Mouse (Mus musculus) forebrain, postnatal 0 days (tissue): Measurements from ENCODE around the gene Txnrd1. TPM values are rescaled to one million over a fixed set of nuclear protein-coding genes. Genes with fewer than 3 reads are reported as not detected.

Experiments
- ATAC-seq: fragments of 200-750 bp; cut with Nextera tagmentation; 2 replicates; pipeline ENCODE4 v1.8.0; 2017; ENCODE audit warnings: mild to moderate bottlenecking, moderate library complexity
- DNase-seq: peaks from one replicate; pipeline ENCODE4 v3.0.0-alpha.2; 2015
- H3K27ac ChIP-seq: fragments of 300-500 bp; sonication (generic); 2 replicates; pipeline ENCODE4 v1.5.1; 2014; ENCODE audit warnings: low read depth, mild to moderate bottlenecking, antibody characterized with exemption, low read length, moderate library complexity, mixed read lengths
- H3K27me3 ChIP-seq: fragments of 300-500 bp; sonication (generic); 2 replicates; pipeline ENCODE4 v1.6.1; 2014; ENCODE audit warnings: mild to moderate bottlenecking, low read length, mixed read lengths; ENCODE audit not compliant: insufficient read depth
- H3K36me3 ChIP-seq: fragments of 300-500 bp; sonication (generic); 2 replicates; pipeline ENCODE4 v1.6.1; 2014; ENCODE audit warnings: mild to moderate bottlenecking, moderate library complexity; ENCODE audit not compliant: insufficient read depth
- H3K4me1 ChIP-seq: fragments of 300-500 bp; sonication (generic); 2 replicates; pipeline ENCODE4 v1.6.1; 2014; ENCODE audit warnings: antibody characterized with exemption; ENCODE audit not compliant: insufficient read depth
- H3K4me2 ChIP-seq: fragments of 300-500 bp; sonication (generic); 2 replicates; pipeline ENCODE4 v1.6.1; 2014; ENCODE audit warnings: low read depth, mild to moderate bottlenecking, moderate library complexity
- H3K4me3 ChIP-seq: fragments of 300-500 bp; sonication (generic); 2 replicates; pipeline ENCODE4 v1.5.1; 2014; ENCODE audit warnings: low read depth, low read length, mixed read lengths
- H3K9ac ChIP-seq: fragments of 300-500 bp; sonication (generic); 2 replicates; pipeline ENCODE4 v1.6.1; 2014; ENCODE audit warnings: mild to moderate bottlenecking
- H3K9me3 ChIP-seq: fragments of 300-500 bp; sonication (generic); 2 replicates; pipeline ENCODE4 v1.6.1; 2016; ENCODE audit warnings: low read length
- CTCF ChIP-seq: sonication (generic); IDR thresholded peaks from 2 replicates; pipeline ENCODE4 v1.5.1; 2016; ENCODE audit warnings: antibody characterized with exemption, control low read depth, low read depth
- WGBS: fragments of 180-500 bp; shearing (Covaris S2); extraction: QIAGEN DNeasy Blood & Tissue Kit; methylation state at CpG from one replicate; pipeline ENCODE4 v1.1.7; 2014; 5-methylcytosine and 5-hydroxymethylcytosine counted together
- polyA plus RNA-seq: library from polyadenylated mRNA; unstranded; fragments of >200 nt; fragmentation: Nextera tagmentation; extraction: Ambion mirVana; gene quantifications from 2 replicates; pipeline ENCODE4 v1.2.1, GENCODE M21; 2015
- total RNA-seq: library from RNA; depleted of rRNA; stranded (reverse); fragments of >200 nt; gene quantifications from 2 replicates; pipeline ENCODE4 v1.2.3, GENCODE M21; 2014

The Txnrd1 gene
- total and polyA plus RNA-seq, 2 experiments from 2014 or later = 81.5 to 108 TPM

DNA sequence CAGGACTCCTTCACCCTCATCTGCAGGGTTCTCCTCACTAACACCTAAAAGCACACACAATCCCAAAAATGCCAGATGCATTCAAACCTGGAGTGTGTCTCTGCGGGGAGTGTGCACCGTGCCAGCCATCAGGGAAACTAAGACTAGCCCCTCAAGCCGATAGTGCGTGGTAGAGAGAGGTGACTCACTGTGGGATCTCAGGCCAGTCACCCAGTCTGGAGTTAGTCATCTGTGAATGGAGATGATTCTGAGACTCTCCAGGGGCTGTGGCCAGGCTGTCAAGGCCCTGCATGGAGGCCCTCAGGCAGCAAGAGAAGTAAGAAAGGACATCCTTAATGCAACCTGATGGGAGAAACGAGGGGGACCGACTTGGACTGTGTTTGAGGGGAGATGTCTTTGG, 18.0 kb downstream of the Txnrd1 start:
- no peak for ATAC-seq
- 89% methylated on average over 6 of the region's 6 CpGs for WGBS
- DNase-seq = no peak
- no peak overlapping the region for H3K4me3 ChIP-seq
- no peaks in the 10 kb centered on the region for H3K4me1 ChIP-seq
- no peaks in the 10 kb centered on the region for H3K36me3 ChIP-seq
- H3K27ac ChIP-seq = no peak overlapping the region
- H3K4me2 ChIP-seq = no peak overlapping the region
- H3K9me3 ChIP-seq = no peaks in the 10 kb centered on the region
- no peaks in the 10 kb centered on the region for H3K27me3 ChIP-seq
- TF ChIP-seq CTCF = no peak
- no peak overlapping the region for H3K9ac ChIP-seq

- Histone ChIP-seq H3K4me3 (peak overlapping the region; percentile 58; the same call in 1 of the 2 replicates), H3K36me3 (no peaks in the 10 kb centered on the region), H3K9me3 (no peaks in the 10 kb centered on the region), H3K4me1 (peaks cover 13% of the 10 kb centered on the region; the same call in 1 of the 2 replicates), H3K27me3 (no peaks in the 10 kb centered on the region), H3K9ac (no peak overlapping the region), H3K4me2 (peak overlapping the region; percentile 63; the same call in 1 of the 2 replicates), H3K27ac (no peak overlapping the region)
- ATAC-seq (no peak), DNase-seq (peak; percentile 9)
- 44% methylated on average over 10 of the region's 10 CpGs for WGBS
- no peak for TF ChIP-seq CTCF
Measured at GRCm38 (mm10) chr10:82858032-82858680, 24.4 kb downstream of the Txnrd1 start.

- peak overlapping the region; percentile 85 for H3K27ac ChIP-seq
- H3K4me2 ChIP-seq = peak overlapping the region; percentile 63
- peaks cover 2% of the 10 kb centered on the region for H3K36me3 ChIP-seq
- peak; percentile 90 for ATAC-seq
- H3K27me3 ChIP-seq = no peaks in the 10 kb centered on the region
- 1% methylated on average over 49 of the region's 49 CpGs for WGBS
- 0 out of 2 replicates have a peak, but pooled peaks have one; percentile 3 for TF ChIP-seq CTCF
- peak overlapping the region; percentile 58 for H3K4me3 ChIP-seq
- H3K4me1 ChIP-seq = peaks cover 13% of the 10 kb centered on the region; the same call in 1 of the 2 replicates
- H3K9me3 ChIP-seq = no peaks in the 10 kb centered on the region
- peak; percentile 93 for DNase-seq
- peak overlapping the region; percentile 78 for H3K9ac ChIP-seq
Measured at GRCm38 (mm10) chr10:82858691-82859532, 25.2 kb downstream of the Txnrd1 start.

DNA sequence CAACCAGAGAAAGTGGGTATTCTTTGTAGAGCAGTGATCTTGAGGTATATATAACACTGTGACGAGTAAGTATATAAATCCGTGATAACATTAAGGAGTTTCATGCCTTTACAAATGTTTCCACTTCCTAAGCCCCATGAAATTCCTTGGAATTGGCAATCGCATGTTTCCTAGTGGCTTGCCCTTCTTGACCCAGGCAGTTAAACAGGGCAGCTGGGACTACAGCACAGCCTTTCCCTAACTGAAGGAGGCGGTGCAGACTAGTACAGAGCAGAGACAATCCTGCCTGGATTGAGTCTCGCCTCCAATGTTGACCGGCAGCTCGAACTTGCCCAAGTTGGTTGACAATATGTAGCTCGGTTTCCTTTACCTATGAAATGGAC, 25.8 kb downstream of the Txnrd1 start:
- H3K4me2 ChIP-seq = peak overlapping the region; percentile 63
- DNase-seq (peak; percentile 63), ATAC-seq (peak; percentile 49)
- no peaks in the 10 kb centered on the region for H3K27me3 ChIP-seq
- TF ChIP-seq CTCF = peak; percentile 56
- H3K4me3 ChIP-seq = peak overlapping the region; percentile 58
- H3K27ac ChIP-seq = peak overlapping the region; percentile 85
- peaks cover 13% of the 10 kb centered on the region; the same call in 1 of the 2 replicates for H3K4me1 ChIP-seq
- H3K9me3 ChIP-seq = no peaks in the 10 kb centered on the region
- peak overlapping the region; percentile 78 for H3K9ac ChIP-seq
- 1% methylated on average over 8 of the region's 8 CpGs for WGBS
- peaks cover 8% of the 10 kb centered on the region for H3K36me3 ChIP-seq

- H3K36me3 ChIP-seq = peaks cover 11% of the 10 kb centered on the region
Measured at GRCm38 (mm10) chr10:82860181-82860928, 26.6 kb downstream of the Txnrd1 start.

DNA sequence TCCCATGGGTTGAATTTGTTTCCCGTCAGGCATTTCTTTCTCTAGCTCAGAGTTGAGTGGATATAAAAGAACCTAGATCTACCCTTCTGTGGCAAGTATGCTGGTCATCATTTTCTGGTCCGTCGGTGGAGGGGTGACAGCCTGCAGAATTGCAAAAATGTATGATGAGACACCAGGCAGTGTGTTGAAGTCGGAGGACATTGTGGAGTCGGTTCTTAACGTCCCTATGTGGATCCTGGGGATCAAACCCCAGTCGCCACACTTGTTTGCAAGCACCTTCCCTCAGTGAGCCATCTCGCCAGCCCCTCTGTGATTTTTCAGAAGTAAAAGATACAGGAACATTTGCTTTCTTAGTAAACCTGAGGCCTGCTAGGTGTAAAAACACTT, 27.2 kb downstream of the Txnrd1 start:
- no peak for DNase-seq
- Histone ChIP-seq H3K4me2 (peak overlapping the region; percentile 63), H3K4me3 (peak overlapping the region; percentile 58), H3K4me1 (peaks cover 13% of the 10 kb centered on the region; the same call in 1 of the 2 replicates), H3K27ac (peak overlapping the region; percentile 89), H3K36me3 (peaks cover 11% of the 10 kb centered on the region), H3K27me3 (no peaks in the 10 kb centered on the region), H3K9me3 (no peaks in the 10 kb centered on the region), H3K9ac (peak overlapping the region; percentile 78)
- no peak; the same call in 1 of the 2 replicates for ATAC-seq
- 1% methylated on average over 8 of the region's 8 CpGs for WGBS
- no peak for TF ChIP-seq CTCF

More at GRCm38 (mm10) chr10:82860181-82860928, 26.6 kb downstream of the Txnrd1 start:
- H3K27ac ChIP-seq = peak overlapping the region; percentile 89
- DNase-seq = peak; percentile 80
- H3K9me3 ChIP-seq = no peaks in the 10 kb centered on the region
- peak overlapping the region; percentile 78 for H3K9ac ChIP-seq
- peak overlapping the region; percentile 63 for H3K4me2 ChIP-seq
- WGBS = 1% methylated on average over 49 of the region's 50 CpGs
- peaks cover 13% of the 10 kb centered on the region; the same call in 1 of the 2 replicates for H3K4me1 ChIP-seq
- peak overlapping the region; percentile 58 for H3K4me3 ChIP-seq
- TF ChIP-seq CTCF = 0 out of 2 replicates have a peak, but pooled peaks have one; percentile 7
- peak; percentile 62 for ATAC-seq
- H3K27me3 ChIP-seq = no peaks in the 10 kb centered on the region
